In genomic region chr11:108940655-108941412, GRCm38 (mm10) we compare ENCODE assay signal across 10 mouse cellular contexts. TPM values are rescaled to one million over a fixed set of nuclear protein-coding genes. Genes with fewer than 3 reads are reported as not detected.
DNase-seq lines count a peak whose midpoint lies in the region; ATAC-seq and TF ChIP-seq lines count a peak whose summit lies in the region.
"Had no signal": no experiment of that assay in that cellular context is flagged by ENCODE, and none has a peak within 500 bp of the region (broad histone marks: within the 10 kb centered on the region; RNA-seq: fewer than 3 reads in every experiment).

No protein-coding gene starts in this region.

- H3K4me3 ChIP-seq in intestine, embryonic 15.5 days (replicated peaks): no peak overlapping the region
- H3K4me3 ChIP-seq in intestine, postnatal 0 days (ENCODE audit: low read depth, low read length): no peak overlapping the region
- no peak overlapping the region for H3K4me3 ChIP-seq in embryonic facial prominence, embryonic 12.5 days
- H3K4me3 ChIP-seq in hindbrain, embryonic 13.5 days: no peak overlapping the region
- H3K4me3 ChIP-seq in midbrain, embryonic 14.5 days (replicated peaks; ENCODE audit: low read depth, low read length): no peak overlapping the region

- no peaks in the 10 kb centered on the region for H3K9me3 ChIP-seq in intestine, embryonic 15.5 days
- no peaks in the 10 kb centered on the region for H3K9me3 ChIP-seq in intestine, postnatal 0 days (ENCODE audit: control insufficient read depth)
- no peaks in the 10 kb centered on the region for H3K9me3 ChIP-seq in embryonic facial prominence, embryonic 12.5 days
- H3K9me3 ChIP-seq in hindbrain, embryonic 13.5 days: no peaks in the 10 kb centered on the region
- no peaks in the 10 kb centered on the region for H3K9me3 ChIP-seq in midbrain, embryonic 14.5 days (ENCODE audit: control insufficient read depth, low read length)

- DNase-seq in midbrain, embryonic 14.5 days: peak; percentile 79
- no peak for DNase-seq in kidney, postnatal 36 days
- DNase-seq in cerebellum, adult 9-11 months: no peak
- DNase-seq: gastrocnemius, postnatal 25 days had no signal

- no peak for ATAC-seq in intestine, embryonic 15.5 days
- no peak for ATAC-seq in intestine, postnatal 0 days
- no peak for ATAC-seq in embryonic facial prominence, embryonic 12.5 days (ENCODE audit: insufficient number of reproducible peaks, insufficient read depth, low FRiP score, low TSS enrichment)
- ATAC-seq in hindbrain, embryonic 13.5 days (ENCODE audit: low FRiP score): peak; percentile 53
- ATAC-seq in midbrain, embryonic 14.5 days (ENCODE audit: low FRiP score, low TSS enrichment): no peak; the same call in 1 of the 2 replicates
- no peak for ATAC-seq in activated CD4-positive, CD25-positive, alpha-beta regulatory T cell, adult 4 months

- 69% methylated on average over 19 of the region's 19 CpGs for WGBS in intestine, embryonic 15.5 days
- WGBS in intestine, postnatal 0 days: 70% methylated on average over 19 of the region's 19 CpGs
- 61% methylated on average over 19 of the region's 19 CpGs for WGBS in embryonic facial prominence, embryonic 12.5 days
- 29% methylated on average over 19 of the region's 19 CpGs for WGBS in hindbrain, embryonic 13.5 days
- 19% methylated on average over 19 of the region's 19 CpGs for whole genome bisulfite sequencing in midbrain, embryonic 14.5 days

- no peak overlapping the region for H3K9ac ChIP-seq in intestine, embryonic 15.5 days
- no peak overlapping the region for H3K9ac ChIP-seq in intestine, postnatal 0 days (ENCODE audit: low read depth, low read length)
- no peak overlapping the region for H3K9ac ChIP-seq in embryonic facial prominence, embryonic 12.5 days
- H3K9ac ChIP-seq in hindbrain, embryonic 13.5 days: peak overlapping the region; percentile 55
- H3K9ac ChIP-seq in midbrain, embryonic 14.5 days (replicated peaks; ENCODE audit: low read length): no peak overlapping the region; the same call in 1 of the 2 replicates

- H3K4me2 ChIP-seq in intestine, embryonic 15.5 days (replicated peaks): no peak overlapping the region
- H3K4me2 ChIP-seq in intestine, postnatal 0 days (replicated peaks; ENCODE audit: low read depth): no peak overlapping the region
- no peak overlapping the region for H3K4me2 ChIP-seq in embryonic facial prominence, embryonic 12.5 days (replicated peaks)
- peak overlapping the region; percentile 32 for H3K4me2 ChIP-seq in hindbrain, embryonic 13.5 days
- peak overlapping the region; percentile 33 for H3K4me2 ChIP-seq in midbrain, embryonic 14.5 days (ENCODE audit: low read length)
- H3K4me2 ChIP-seq: liver, embryonic 11.5 days had no signal

- 0 out of 2 replicates have a peak overlapping the region, but pooled peaks have one; percentile 22 for H3K27ac ChIP-seq in intestine, embryonic 15.5 days
- H3K27ac ChIP-seq in intestine, postnatal 0 days (ENCODE audit: low read depth, low read length): no peak overlapping the region
- peak overlapping the region; percentile 50; the same call in 1 of the 2 replicates for H3K27ac ChIP-seq in embryonic facial prominence, embryonic 12.5 days
- peak overlapping the region; percentile 86 for H3K27ac ChIP-seq in hindbrain, embryonic 13.5 days
- peak overlapping the region; percentile 87 for H3K27ac ChIP-seq in midbrain, embryonic 14.5 days (replicated peaks; ENCODE audit: low read depth, low read length)

- no peak for TF ChIP-seq CTCF in intestine, postnatal 0 days (IDR thresholded peaks at IDR 0.05; ENCODE audit: low read depth)

- peaks cover 30% of the 10 kb centered on the region for H3K36me3 ChIP-seq in intestine, embryonic 15.5 days
- H3K36me3 ChIP-seq in intestine, postnatal 0 days (ENCODE audit: control insufficient read depth, insufficient read depth): peaks cover 68% of the 10 kb centered on the region
- H3K36me3 ChIP-seq in embryonic facial prominence, embryonic 12.5 days: peaks cover 79% of the 10 kb centered on the region
- peaks cover 73% of the 10 kb centered on the region for H3K36me3 ChIP-seq in hindbrain, embryonic 13.5 days
- H3K36me3 ChIP-seq in midbrain, embryonic 14.5 days (ENCODE audit: control insufficient read depth, insufficient read depth, low read length): peaks cover 75% of the 10 kb centered on the region

- peaks cover 8% of the 10 kb centered on the region; the same call in 1 of the 2 replicates for H3K4me1 ChIP-seq in intestine, embryonic 15.5 days (replicated peaks)
- no peaks in the 10 kb centered on the region; the same call in 1 of the 2 replicates for H3K4me1 ChIP-seq in intestine, postnatal 0 days (replicated peaks; ENCODE audit: control insufficient read depth, insufficient read depth, low read length)
- peaks cover 20% of the 10 kb centered on the region for H3K4me1 ChIP-seq in embryonic facial prominence, embryonic 12.5 days
- peaks cover 52% of the 10 kb centered on the region for H3K4me1 ChIP-seq in hindbrain, embryonic 13.5 days (replicated peaks)
- H3K4me1 ChIP-seq in midbrain, embryonic 14.5 days (ENCODE audit: control insufficient read depth, insufficient read depth, low read length): peaks cover 34% of the 10 kb centered on the region

- no peaks in the 10 kb centered on the region for H3K27me3 ChIP-seq in intestine, embryonic 15.5 days (replicated peaks)
- H3K27me3 ChIP-seq in intestine, postnatal 0 days (replicated peaks; ENCODE audit: control insufficient read depth, insufficient read depth, low read length): no peaks in the 10 kb centered on the region
- no peaks in the 10 kb centered on the region for H3K27me3 ChIP-seq in embryonic facial prominence, embryonic 12.5 days
- H3K27me3 ChIP-seq in hindbrain, embryonic 13.5 days: no peaks in the 10 kb centered on the region
- no peaks in the 10 kb centered on the region for H3K27me3 ChIP-seq in midbrain, embryonic 14.5 days (ENCODE audit: control insufficient read depth, insufficient read depth, low read length)

RNA-seq across cellular contexts. Expression of gene Axin2, which starts 20.7 kb away (rescaled TPM):
- polyA plus RNA-seq in intestine, embryonic 15.5 days (2015; fragmentation: Nextera tagmentation; extraction: Ambion mirVana): 4.7 and 5.4 TPM in 2 replicates
- 3.1 and 3.8 TPM in 2 replicates for polyA plus RNA-seq in intestine, postnatal 0 days (2015; fragmentation: Nextera tagmentation; extraction: Ambion mirVana)
- polyA plus RNA-seq in embryonic facial prominence, embryonic 12.5 days (2016; fragmentation: Nextera tagmentation; extraction: Ambion mirVana): 15.1 and 17.5 TPM in 2 replicates
- 10.6 and 13.8 TPM in 2 replicates for polyA plus RNA-seq in hindbrain, embryonic 13.5 days (2015; fragmentation: Nextera tagmentation; extraction: Ambion mirVana)
- 14.1 and 19.4 TPM in 2 replicates for polyA plus RNA-seq in midbrain, embryonic 14.5 days (2014; fragmentation: Nextera tagmentation; extraction: Ambion mirVana)
- polyA plus RNA-seq in activated CD4-positive, CD25-positive, alpha-beta regulatory T cell, adult 4 months (2017; shearing (Covaris generic)): 10 to 100 TPM in 1 of 2 experiments, 1 to 10 TPM in 1; 7.7 to 12.7 TPM

Comparison
In these comparisons a context has a peak if more than half of its experiments do, and no peak if none do; other contexts are left out.
1. H3K4me2 ChIP-seq: peak in hindbrain, embryonic 13.5 days (single experiment) and midbrain, embryonic 14.5 days (single experiment); none in intestine, embryonic 15.5 days (single experiment), intestine, postnatal 0 days (single experiment) and embryonic facial prominence, embryonic 12.5 days (single experiment).